Mouse (Mus musculus): Measurements from ENCODE around the gene Sgk2. TPM values are rescaled to one million over a fixed set of nuclear protein-coding genes. Genes with fewer than 3 reads are reported as not detected.

Sgk2 gene
- polyA plus RNA-seq, 1 experiment = 1.1 TPM

- Histone ChIP-seq H3K4me1 (ENCODE audit: control insufficient read depth, insufficient read depth, low read length) (no peaks in the 10 kb centered on the region), H3K4me3 (replicated peaks; ENCODE audit: control insufficient read depth, low read depth, low read length) (no peak overlapping the region), H3K27ac (ENCODE audit: control insufficient read depth, insufficient read depth, low read depth, low read length, poor library complexity) (no peak overlapping the region)
- TF ChIP-seq POLR2A (IDR thresholded peaks at IDR 0.05; ENCODE audit: borderline replicate concordance, control insufficient read depth, low read depth, low read length) (no peak), CTCF (IDR thresholded peaks at IDR 0.05; ENCODE audit: control insufficient read depth, insufficient read depth, low read length) (no peak)
- WGBS = 36% methylated on average over 4 of the region's 4 CpGs
Observed at GRCm38 (mm10) chr2:163032622-163033021, 45.5 kb downstream of the Sgk2 start.

- H3K4me3 ChIP-seq (replicated peaks; ENCODE audit: control insufficient read depth, low read depth, low read length) = no peak overlapping the region
- 69% methylated on average over 7 of the region's 7 CpGs for WGBS
- no peak overlapping the region for H3K27ac ChIP-seq (ENCODE audit: control insufficient read depth, insufficient read depth, low read depth, low read length, poor library complexity)
- TF ChIP-seq CTCF (IDR thresholded peaks at IDR 0.05; ENCODE audit: control insufficient read depth, insufficient read depth, low read length) (no peak), POLR2A (IDR thresholded peaks at IDR 0.05; ENCODE audit: borderline replicate concordance, control insufficient read depth, low read depth, low read length) (no peak)
- no peaks in the 10 kb centered on the region for H3K4me1 ChIP-seq (ENCODE audit: control insufficient read depth, insufficient read depth, low read length)
Observed at GRCm38 (mm10) chr2:163039940-163040339, 52.8 kb downstream of the Sgk2 start.

- Histone ChIP-seq H3K4me1 (ENCODE audit: control insufficient read depth, insufficient read depth, low read length) (no peaks in the 10 kb centered on the region; the same call in 1 of the 2 replicates), H3K4me3 (replicated peaks; ENCODE audit: control insufficient read depth, low read depth, low read length) (no peak overlapping the region), H3K27ac (ENCODE audit: control insufficient read depth, insufficient read depth, low read depth, low read length, poor library complexity) (no peak overlapping the region)
- peak; percentile 81 for TF ChIP-seq CTCF (IDR thresholded peaks at IDR 0.05; ENCODE audit: control insufficient read depth, insufficient read depth, low read length)
- no peak for TF ChIP-seq POLR2A (IDR thresholded peaks at IDR 0.05; ENCODE audit: borderline replicate concordance, control insufficient read depth, low read depth, low read length)
- 3% methylated on average over 10 of the region's 10 CpGs for WGBS
Observed at GRCm38 (mm10) chr2:163048125-163048524, 61.0 kb downstream of the Sgk2 start.

GRCm38 (mm10) chr2:163049116-163049515, 62.0 kb downstream of the Sgk2 start:
- WGBS = 61% methylated on average over 2 of the region's 2 CpGs
- Histone ChIP-seq H3K4me3 (replicated peaks; ENCODE audit: control insufficient read depth, low read depth, low read length) (no peak overlapping the region), H3K4me1 (ENCODE audit: control insufficient read depth, insufficient read depth, low read length) (no peaks in the 10 kb centered on the region; the same call in 1 of the 2 replicates), H3K27ac (ENCODE audit: control insufficient read depth, insufficient read depth, low read depth, low read length, poor library complexity) (no peak overlapping the region)
- TF ChIP-seq CTCF (IDR thresholded peaks at IDR 0.05; ENCODE audit: control insufficient read depth, insufficient read depth, low read length) (no peak), POLR2A (IDR thresholded peaks at IDR 0.05; ENCODE audit: borderline replicate concordance, control insufficient read depth, low read depth, low read length) (no peak)

- WGBS = 79% methylated on average over 1 of the region's 1 CpGs
- TF ChIP-seq CTCF (IDR thresholded peaks at IDR 0.05; ENCODE audit: control insufficient read depth, insufficient read depth, low read length) (no peak), POLR2A (IDR thresholded peaks at IDR 0.05; ENCODE audit: borderline replicate concordance, control insufficient read depth, low read depth, low read length) (no peak)
- Histone ChIP-seq H3K4me1 (ENCODE audit: control insufficient read depth, insufficient read depth, low read length) (peaks cover under 1% of the 10 kb centered on the region; the same call in 1 of the 2 replicates), H3K4me3 (replicated peaks; ENCODE audit: control insufficient read depth, low read depth, low read length) (no peak overlapping the region), H3K27ac (ENCODE audit: control insufficient read depth, insufficient read depth, low read depth, low read length, poor library complexity) (no peak overlapping the region)
Observed at GRCm38 (mm10) chr2:163051691-163052090, 64.6 kb downstream of the Sgk2 start.

GRCm38 (mm10) chr2:163052101-163052500, 65.0 kb downstream of the Sgk2 start:
- TF ChIP-seq CTCF (IDR thresholded peaks at IDR 0.05; ENCODE audit: control insufficient read depth, insufficient read depth, low read length) (no peak), POLR2A (IDR thresholded peaks at IDR 0.05; ENCODE audit: borderline replicate concordance, control insufficient read depth, low read depth, low read length) (no peak)
- Histone ChIP-seq H3K27ac (ENCODE audit: control insufficient read depth, insufficient read depth, low read depth, low read length, poor library complexity) (no peak overlapping the region), H3K4me1 (ENCODE audit: control insufficient read depth, insufficient read depth, low read length) (peaks cover 2% of the 10 kb centered on the region; the same call in 1 of the 2 replicates), H3K4me3 (replicated peaks; ENCODE audit: control insufficient read depth, low read depth, low read length) (no peak overlapping the region)
- WGBS = 85% methylated on average over 4 of the region's 4 CpGs

GRCm38 (mm10) chr2:163052826-163053225, 65.7 kb downstream of the Sgk2 start:
- 82% methylated on average over 4 of the region's 4 CpGs for WGBS
- Histone ChIP-seq H3K27ac (ENCODE audit: control insufficient read depth, insufficient read depth, low read depth, low read length, poor library complexity) (no peak overlapping the region), H3K4me1 (ENCODE audit: control insufficient read depth, insufficient read depth, low read length) (peaks cover 2% of the 10 kb centered on the region; the same call in 1 of the 2 replicates), H3K4me3 (replicated peaks; ENCODE audit: control insufficient read depth, low read depth, low read length) (no peak overlapping the region)
- TF ChIP-seq POLR2A (IDR thresholded peaks at IDR 0.05; ENCODE audit: borderline replicate concordance, control insufficient read depth, low read depth, low read length) (no peak), CTCF (IDR thresholded peaks at IDR 0.05; ENCODE audit: control insufficient read depth, insufficient read depth, low read length) (no peak)

GRCm38 (mm10) chr2:163054335-163054840, 67.3 kb downstream of the Sgk2 start, which contains the start of gene Mybl2:
Gene Mybl2 (plus strand): TSS chr2:163054687.
- Histone ChIP-seq H3K27ac (ENCODE audit: control insufficient read depth, insufficient read depth, low read depth, low read length, poor library complexity) (peak within 1 kb of the TSS; percentile 44), H3K4me1 (ENCODE audit: control insufficient read depth, insufficient read depth, low read length) (peaks cover 2% of the 10 kb centered on the region; the same call in 1 of the 2 replicates), H3K4me3 (replicated peaks; ENCODE audit: control insufficient read depth, low read depth, low read length) (peak within 1 kb of the TSS; percentile 82)
- 1% methylated on average over 48 of the region's 48 CpGs for WGBS
- peak; percentile 84; the same call in 1 of the 2 replicates for TF ChIP-seq POLR2A (IDR thresholded peaks at IDR 0.05; ENCODE audit: borderline replicate concordance, control insufficient read depth, low read depth, low read length)
- no peak for TF ChIP-seq CTCF (IDR thresholded peaks at IDR 0.05; ENCODE audit: control insufficient read depth, insufficient read depth, low read length)
